Mouse (Mus musculus) cerebellum, postnatal 25 days (tissue): ENCODE results near the gene Pde1a.

Source experiments
- DNase-seq, 2 experiments: peaks; one replicate each; pipeline ENCODE4 v3.0.0; 2021; ENCODE audit warnings: mixed read lengths in 2 of 2

Pde1a gene

GRCm38 (mm10) chr2:79815708-79816484 lies 313.4 kb downstream of the Pde1a start:
- no peak for DNase-seq

- no peak for DNase-seq
These were observed 330.6 kb downstream of the Pde1a start for GRCm38 (mm10) chr2:79798627-79799026.

DNA sequence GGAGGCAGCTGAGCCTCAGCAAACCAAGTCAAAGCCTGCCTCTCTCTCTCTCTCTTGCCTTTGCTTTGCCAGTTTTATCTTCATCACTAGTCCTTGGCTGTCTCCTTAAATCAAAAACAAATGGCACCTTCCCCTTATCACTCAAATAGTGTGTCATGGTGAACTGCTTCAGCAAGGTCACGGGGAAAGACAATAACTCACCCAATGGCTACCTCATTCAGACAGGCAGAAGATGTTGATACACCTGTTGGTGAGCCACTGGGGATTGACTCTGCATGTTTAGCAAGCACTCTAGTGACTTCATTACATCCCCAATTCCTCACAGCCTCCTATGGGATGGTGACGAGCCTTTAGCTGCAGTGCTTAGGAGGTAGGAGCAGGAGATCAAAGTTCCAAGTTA lies 331.8 kb downstream of the Pde1a start:
- DNase-seq = no peak

DNA sequence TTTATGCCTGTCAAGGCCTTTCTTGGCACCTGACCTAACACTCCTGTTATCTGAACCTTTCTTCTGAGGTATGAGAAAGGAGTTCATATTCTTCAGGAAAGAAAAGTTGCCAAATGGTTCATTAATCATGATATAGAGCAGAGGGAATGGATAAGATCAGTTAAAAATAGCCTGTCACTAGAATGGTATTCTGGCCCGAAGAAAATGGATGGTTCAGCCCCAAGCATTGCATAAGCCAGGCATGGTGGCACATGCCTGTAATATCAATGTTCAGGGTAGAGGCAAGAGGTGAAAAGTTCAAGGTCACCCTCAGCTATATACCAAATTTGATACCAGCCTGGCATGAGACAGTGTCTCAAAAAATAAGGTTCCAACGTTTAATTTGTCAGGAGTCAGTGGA lies 336.1 kb downstream of the Pde1a start:
- DNase-seq = no peak

DNA sequence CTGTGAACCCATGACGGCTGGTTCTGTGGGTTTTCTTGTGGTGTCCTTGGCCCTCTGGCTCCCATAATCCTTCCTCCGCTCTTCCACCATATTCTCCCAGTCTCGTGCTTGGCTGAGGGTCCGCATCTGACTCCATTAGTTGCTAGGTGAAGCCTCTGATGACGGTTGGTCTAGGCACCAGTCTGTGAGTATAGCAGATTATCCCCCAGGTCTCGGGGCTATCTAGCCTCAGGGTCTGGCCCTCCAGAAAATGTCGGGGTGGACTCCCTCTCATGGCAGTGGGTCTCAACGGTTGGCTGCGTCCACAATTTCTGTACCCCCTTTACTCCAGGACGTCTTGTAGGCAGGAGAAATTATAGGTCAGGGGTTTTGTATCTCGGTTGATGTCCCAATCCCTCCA lies 342.8 kb downstream of the Pde1a start:
- no peak for DNase-seq

DNA sequence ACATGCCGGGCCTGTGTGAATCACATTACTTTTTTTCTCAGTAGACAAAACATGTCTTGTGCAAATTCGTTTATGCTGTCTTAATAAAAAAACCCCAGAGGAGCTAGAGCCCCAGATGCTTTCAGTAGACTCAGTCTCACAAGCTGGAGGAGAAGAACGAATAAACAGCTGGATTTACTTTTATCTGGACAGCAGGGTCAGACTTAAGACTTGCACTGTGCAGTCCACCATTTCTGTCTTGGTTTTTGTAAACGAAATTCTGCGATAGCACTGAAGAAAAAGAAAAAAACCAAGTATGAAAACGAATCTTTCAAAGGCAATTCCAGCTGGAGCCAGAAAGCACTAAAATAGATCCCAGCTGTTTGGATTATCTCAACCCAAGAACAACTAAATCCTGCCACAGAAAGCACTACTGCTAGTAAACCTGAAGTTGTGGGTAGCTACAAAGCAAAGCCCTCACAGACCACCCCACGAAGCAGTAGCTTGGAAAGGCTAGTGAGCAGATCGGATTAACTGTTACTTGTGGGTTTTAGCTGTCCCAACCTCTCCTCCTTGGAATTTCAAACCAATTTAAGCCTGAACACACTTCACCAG lies 343.6 kb downstream of the Pde1a start:
- DNase-seq = no peak
